In genomic region chr14:73111091-73111490, GRCm38 (mm10) we compare ENCODE assay signal across 12 mouse cellular contexts.
"Had no signal": no experiment of that assay in that cellular context is flagged by ENCODE, and none has a peak within 500 bp of the region (broad histone marks: within the 10 kb centered on the region; RNA-seq: fewer than 3 reads in every experiment).

No protein-coding gene starts in this region.

- H3K4me2 ChIP-seq: limb, embryonic 15.5 days; midbrain, embryonic 13.5 days; neural tube, embryonic 12.5 days had no signal

- H3K27ac ChIP-seq: limb, embryonic 15.5 days; liver, embryonic 14.5 days; midbrain, embryonic 13.5 days; neural tube, embryonic 12.5 days had no signal

- H3K9me3 ChIP-seq: limb, embryonic 15.5 days; midbrain, embryonic 13.5 days; neural tube, embryonic 12.5 days had no signal

- H3K27me3 ChIP-seq: limb, embryonic 15.5 days; midbrain, embryonic 13.5 days; neural tube, embryonic 12.5 days had no signal

- H3K9ac ChIP-seq: limb, embryonic 15.5 days; liver, embryonic 14.5 days; midbrain, embryonic 13.5 days; neural tube, embryonic 12.5 days had no signal

- ATAC-seq: inflammation-experienced regulatory T-cells, adult 6 months; midbrain, embryonic 13.5 days had no signal

- DNase-seq: kidney, adult 8-10 months; kidney, postnatal 36 days; layer of hippocampus, adult 9-11 months; layer of hippocampus, postnatal 36 days; lung, adult 18-20 months; spleen, adult 18-20 months had no signal

- H3K4me3 ChIP-seq: limb, embryonic 15.5 days; midbrain, embryonic 13.5 days; myocyte; neural tube, embryonic 12.5 days had no signal

- H3K36me3 ChIP-seq: limb, embryonic 15.5 days; midbrain, embryonic 13.5 days; neural tube, embryonic 12.5 days had no signal
